Mouse (Mus musculus) embryo, embryonic 9.5 days (tissue): ENCODE results near the gene Prrc2a.
A peak's percentile ranks its signal among the peaks of the same experiment; 100 is the strongest.
"Not testable (repeated sequence)": the region's sequence is repeated elsewhere in the genome, so short reads cannot be mapped to it uniquely, and the experiment has no call there.

Experiments
- DNase-seq: peaks from one replicate; pipeline ENCODE4 v3.0.0-alpha.2; 2017; ENCODE audit errors: extremely low spot score

The Prrc2a gene

GRCm38 (mm10) chr17:35134801-35135590 lies 29.7 kb downstream of the Prrc2a start, which contains the start of gene Bag6:
Gene Bag6, plus strand, starts transcription at chr17:35135178.
- DNase-seq = peak; percentile 96

- DNase-seq = no peak
Measured at GRCm38 (mm10) chr17:35133517-35133916, 31.2 kb downstream of the Prrc2a start.

GRCm38 (mm10) chr17:35132174-35132560 lies 32.5 kb downstream of the Prrc2a start:
- DNase-seq = no peak

- no peak for DNase-seq
Measured at GRCm38 (mm10) chr17:35131500-35132173, 33.1 kb downstream of the Prrc2a start, which contains the start of gene Apom. Gene Apom, minus strand, starts transcription at chr17:35132050.

GRCm38 (mm10) chr17:35131038-35131437 lies 33.7 kb downstream of the Prrc2a start:
- DNase-seq = no peak

- DNase-seq = no peak
Measured at GRCm38 (mm10) chr17:35128996-35129395, 35.7 kb downstream of the Prrc2a start.

- no peak for DNase-seq
Measured at GRCm38 (mm10) chr17:35127017-35127416, 37.7 kb downstream of the Prrc2a start.

- DNase-seq = peak; percentile 80
Measured at GRCm38 (mm10) chr17:35126206-35126611, 38.5 kb downstream of the Prrc2a start, which contains the start of gene D17H6S53E. Gene D17H6S53E, plus strand, starts transcription at chr17:35126373.

GRCm38 (mm10) chr17:35125578-35125977 lies 39.1 kb downstream of the Prrc2a start:
- no peak for DNase-seq

GRCm38 (mm10) chr17:35125081-35125480 lies 39.6 kb downstream of the Prrc2a start:
- no peak for DNase-seq

- not testable (repeated sequence) for DNase-seq
Measured at GRCm38 (mm10) chr17:35124261-35124896, 40.3 kb downstream of the Prrc2a start.

- not testable (repeated sequence) for DNase-seq
Measured at GRCm38 (mm10) chr17:35123287-35123686, 41.4 kb downstream of the Prrc2a start.

GRCm38 (mm10) chr17:35121871-35122303 lies 42.8 kb downstream of the Prrc2a start, which contains the start of gene Csnk2b:
Gene Csnk2b, minus strand, starts transcription at chr17:35122053.
- no peak for DNase-seq

- DNase-seq = peak; percentile 97
Measured at GRCm38 (mm10) chr17:35121143-35121799, 43.4 kb downstream of the Prrc2a start, which contains the start of gene Gpank1. Gene Gpank1, plus strand, starts transcription at chr17:35121455.

- no peak for DNase-seq
Measured at GRCm38 (mm10) chr17:35120745-35121142, 44.0 kb downstream of the Prrc2a start.

GRCm38 (mm10) chr17:35115046-35116019 lies 49.4 kb downstream of the Prrc2a start, which contains the start of gene Ly6g5b:
Gene Ly6g5b, minus strand, starts transcription at chr17:35115428.
- no peak for DNase-seq

- no peak for DNase-seq
Measured at GRCm38 (mm10) chr17:35111774-35112173, 52.9 kb downstream of the Prrc2a start.

GRCm38 (mm10) chr17:35108097-35108496 lies 56.6 kb downstream of the Prrc2a start, which contains the start of gene Ly6g5c:
Gene Ly6g5c, plus strand, starts transcription at chr17:35108279.
- no peak for DNase-seq

- DNase-seq = no peak
Measured at GRCm38 (mm10) chr17:35106522-35106921, 58.2 kb downstream of the Prrc2a start.

GRCm38 (mm10) chr17:35105740-35106389 lies 58.8 kb downstream of the Prrc2a start:
- peak; percentile 23 for DNase-seq
